Mouse (Mus musculus) hindbrain, embryonic 16.5 days (tissue): ENCODE measurements around the gene Zbtb43. TPM values are rescaled to one million over a fixed set of nuclear protein-coding genes. Genes with fewer than 3 reads are reported as not detected.

Experiments used
- ATAC-seq: fragments of 200-750 bp; cut with Nextera tagmentation; 2 replicates; pipeline ENCODE4 v1.8.0; 2017; ENCODE audit warnings: moderate TSS enrichment, moderate library complexity
- H3K27ac ChIP-seq: fragments of 300-500 bp; sonication (generic); 2 replicates; pipeline ENCODE4 v1.5.1; 2014; ENCODE audit warnings: low read depth, mild to moderate bottlenecking, control low read depth, low read length, moderate library complexity
- H3K27me3 ChIP-seq: fragments of 300-500 bp; sonication (generic); replicated peaks from 2 replicates; pipeline ENCODE4 v1.6.1; 2014; ENCODE audit warnings: low read length; ENCODE audit not compliant: control insufficient read depth, insufficient read depth
- H3K36me3 ChIP-seq: fragments of 300-500 bp; sonication (generic); 2 replicates; pipeline ENCODE4 v1.6.1; 2014; ENCODE audit warnings: mild to moderate bottlenecking, low read length, moderate library complexity, mixed read lengths; ENCODE audit not compliant: control insufficient read depth, insufficient read depth
- H3K4me1 ChIP-seq: fragments of 300-500 bp; sonication (generic); 2 replicates; pipeline ENCODE4 v1.6.1; 2014; ENCODE audit warnings: low read depth, low read length; ENCODE audit not compliant: control insufficient read depth, insufficient read depth
- H3K4me2 ChIP-seq: fragments of 300-500 bp; sonication (generic); 2 replicates; pipeline ENCODE4 v1.6.1; 2014; ENCODE audit warnings: mild to moderate bottlenecking, low read length, control low read depth, moderate library complexity
- H3K4me3 ChIP-seq: fragments of 300-500 bp; sonication (generic); 2 replicates; pipeline ENCODE4 v1.5.1; 2014; ENCODE audit warnings: mild to moderate bottlenecking, low read length, control low read depth, moderate library complexity
- H3K9ac ChIP-seq: fragments of 300-500 bp; sonication (generic); 2 replicates; pipeline ENCODE4 v1.6.1; 2014; ENCODE audit warnings: low read depth, mild to moderate bottlenecking, control low read depth, low read length, moderate library complexity
- H3K9me3 ChIP-seq: fragments of 300-500 bp; sonication (generic); 2 replicates; pipeline ENCODE4 v1.6.1; 2014; ENCODE audit warnings: mild to moderate bottlenecking, low read length, moderate library complexity; ENCODE audit not compliant: control insufficient read depth
- WGBS: fragments of 180-500 bp; shearing (Covaris S2); extraction: QIAGEN DNeasy Blood & Tissue Kit; methylation state at CpG from one replicate; pipeline ENCODE4 v1.1.7; 2014; 5-methylcytosine and 5-hydroxymethylcytosine counted together
- polyA plus RNA-seq: library from polyadenylated mRNA; unstranded; fragments of >200 nt; fragmentation: Nextera tagmentation; extraction: Ambion mirVana; gene quantifications from 2 replicates; pipeline ENCODE4 v1.2.1, GENCODE M21; 2015

Zbtb43 gene
- polyA plus RNA-seq, 1 experiment from 2014 or later: 21.7 TPM

- no peaks in the 10 kb centered on the region for H3K4me1 ChIP-seq
- no peak overlapping the region for H3K9ac ChIP-seq
- ATAC-seq: no peak
- H3K36me3 ChIP-seq: peaks cover 19% of the 10 kb centered on the region
- no peaks in the 10 kb centered on the region for H3K27me3 ChIP-seq
- WGBS: 92% methylated on average over 4 of the region's 4 CpGs
- H3K9me3 ChIP-seq: no peaks in the 10 kb centered on the region
- no peak overlapping the region for H3K4me2 ChIP-seq
- H3K27ac ChIP-seq: no peak overlapping the region
- H3K4me3 ChIP-seq: no peak overlapping the region
Observed at GRCm38 (mm10) chr2:33459660-33460059, 8.7 kb downstream of the Zbtb43 start.

- Histone ChIP-seq H3K27me3 (no peaks in the 10 kb centered on the region), H3K9ac (no peak overlapping the region)
- 82% methylated on average over 3 of the region's 3 CpGs for WGBS
Observed at GRCm38 (mm10) chr2:33456696-33457095, 11.7 kb downstream of the Zbtb43 start.

GRCm38 (mm10) chr2:33456242-33456641, 12.1 kb downstream of the Zbtb43 start:
- ATAC-seq: no peak
- Histone ChIP-seq H3K9ac (no peak overlapping the region), H3K9me3 (no peaks in the 10 kb centered on the region), H3K36me3 (peaks cover 28% of the 10 kb centered on the region), H3K4me3 (no peak overlapping the region), H3K4me2 (no peak overlapping the region), H3K27ac (no peak overlapping the region), H3K4me1 (no peaks in the 10 kb centered on the region), H3K27me3 (no peaks in the 10 kb centered on the region)
- 92% methylated on average over 5 of the region's 5 CpGs for WGBS

More at GRCm38 (mm10) chr2:33456696-33457095, 11.7 kb downstream of the Zbtb43 start:
- ATAC-seq: no peak
- H3K9me3 ChIP-seq: no peaks in the 10 kb centered on the region
- no peaks in the 10 kb centered on the region for H3K4me1 ChIP-seq
- H3K4me3 ChIP-seq: no peak overlapping the region
- peaks cover 31% of the 10 kb centered on the region for H3K36me3 ChIP-seq
- no peak overlapping the region for H3K27ac ChIP-seq
- no peak overlapping the region for H3K4me2 ChIP-seq

GRCm38 (mm10) chr2:33455350-33455749, 13.0 kb downstream of the Zbtb43 start:
- no peak overlapping the region for H3K27ac ChIP-seq
- no peak for ATAC-seq
- H3K4me3 ChIP-seq: no peak overlapping the region
- WGBS: 87% methylated on average over 3 of the region's 3 CpGs
- peaks cover 34% of the 10 kb centered on the region for H3K36me3 ChIP-seq
- H3K4me1 ChIP-seq: no peaks in the 10 kb centered on the region
- no peaks in the 10 kb centered on the region for H3K27me3 ChIP-seq
- H3K4me2 ChIP-seq: no peak overlapping the region
- no peaks in the 10 kb centered on the region for H3K9me3 ChIP-seq
- H3K9ac ChIP-seq: no peak overlapping the region

DNA sequence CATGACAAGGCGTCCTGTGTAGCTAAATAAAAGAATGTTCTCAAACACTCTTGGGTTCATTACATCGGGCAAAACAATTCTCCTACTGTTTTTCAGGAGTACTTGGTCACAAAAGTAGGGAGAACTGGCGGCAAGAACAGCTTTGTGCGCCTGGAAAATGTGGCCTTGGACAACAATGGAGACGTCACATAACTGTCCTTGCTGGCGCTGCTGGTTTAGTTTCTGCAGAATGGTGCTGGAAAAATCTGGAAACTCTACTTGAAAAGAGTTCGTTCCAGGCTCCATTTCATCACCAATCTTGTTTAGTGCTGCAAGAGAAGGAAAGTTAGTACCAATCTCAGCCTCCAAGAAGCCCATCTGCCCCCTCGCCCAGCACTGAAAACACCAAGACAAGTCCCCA, 13.5 kb downstream of the Zbtb43 start:
- WGBS: 84% methylated on average over 8 of the region's 8 CpGs
- no peak for ATAC-seq
- no peak overlapping the region for H3K4me3 ChIP-seq
- H3K36me3 ChIP-seq: peaks cover 36% of the 10 kb centered on the region
- no peaks in the 10 kb centered on the region for H3K27me3 ChIP-seq
- H3K9me3 ChIP-seq: no peaks in the 10 kb centered on the region
- no peak overlapping the region for H3K27ac ChIP-seq
- no peaks in the 10 kb centered on the region for H3K4me1 ChIP-seq
- H3K4me2 ChIP-seq: no peak overlapping the region
- H3K9ac ChIP-seq: no peak overlapping the region

DNA sequence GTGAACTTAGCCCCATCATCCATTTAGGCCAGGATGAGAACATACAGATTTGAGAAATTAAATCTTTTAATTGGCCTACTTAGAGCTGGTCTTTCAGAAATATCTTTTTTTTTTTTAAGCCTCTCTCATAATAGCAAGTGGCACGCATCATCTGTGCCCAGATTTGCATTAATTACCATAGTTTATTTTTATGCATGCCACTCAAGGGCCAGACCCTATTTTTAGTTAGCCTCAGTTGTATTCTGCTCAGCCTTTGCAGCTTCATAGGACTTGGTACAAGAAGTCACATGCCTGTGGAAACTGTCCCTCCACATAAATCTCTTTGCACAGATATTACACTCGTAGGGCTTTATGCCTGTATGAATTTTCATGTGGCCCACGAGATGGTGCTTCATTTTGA, 14.9 kb downstream of the Zbtb43 start:
- H3K4me3 ChIP-seq: no peak overlapping the region
- H3K27me3 ChIP-seq: no peaks in the 10 kb centered on the region
- peaks cover 39% of the 10 kb centered on the region for H3K36me3 ChIP-seq
- no peak overlapping the region for H3K4me2 ChIP-seq
- no peaks in the 10 kb centered on the region for H3K9me3 ChIP-seq
- H3K27ac ChIP-seq: no peak overlapping the region
- no peak for ATAC-seq
- no peak overlapping the region for H3K9ac ChIP-seq
- no peaks in the 10 kb centered on the region for H3K4me1 ChIP-seq
- 78% methylated on average over 3 of the region's 3 CpGs for WGBS

DNA sequence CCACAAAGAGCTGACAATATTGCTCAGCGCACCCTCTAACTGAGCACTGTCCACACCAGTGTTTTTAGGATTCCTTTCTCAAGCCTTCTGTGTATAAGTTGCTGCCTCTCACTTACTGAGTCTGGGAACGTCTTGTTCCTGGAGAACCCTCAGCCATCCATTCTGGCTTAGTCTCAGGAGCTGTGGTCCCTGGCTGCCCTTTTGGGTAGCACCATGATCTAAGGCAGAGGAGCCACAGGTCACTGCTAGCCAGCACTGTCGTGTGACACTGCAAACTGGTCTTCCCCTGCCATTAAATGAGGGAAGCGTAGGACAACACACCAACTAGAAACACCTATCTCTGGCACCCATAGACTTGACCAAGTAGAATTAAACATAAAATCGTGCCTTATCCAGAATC, 15.6 kb downstream of the Zbtb43 start:
- no peak for ATAC-seq
- no peaks in the 10 kb centered on the region for H3K27me3 ChIP-seq
- H3K4me1 ChIP-seq: no peaks in the 10 kb centered on the region
- H3K9me3 ChIP-seq: no peaks in the 10 kb centered on the region
- no peak overlapping the region for H3K9ac ChIP-seq
- H3K27ac ChIP-seq: no peak overlapping the region
- no peak overlapping the region for H3K4me3 ChIP-seq
- WGBS: 88% methylated on average over 5 of the region's 5 CpGs
- no peak overlapping the region for H3K4me2 ChIP-seq
- H3K36me3 ChIP-seq: peaks cover 39% of the 10 kb centered on the region

GRCm38 (mm10) chr2:33452140-33452539, 16.2 kb downstream of the Zbtb43 start:
- no peak overlapping the region for H3K4me3 ChIP-seq
- no peak overlapping the region for H3K27ac ChIP-seq
- H3K4me1 ChIP-seq: no peaks in the 10 kb centered on the region
- H3K4me2 ChIP-seq: no peak overlapping the region
- peaks cover 39% of the 10 kb centered on the region for H3K36me3 ChIP-seq
- no peaks in the 10 kb centered on the region for H3K9me3 ChIP-seq
- H3K9ac ChIP-seq: no peak overlapping the region
- 64% methylated on average over 4 of the region's 4 CpGs for WGBS
- ATAC-seq: no peak
- H3K27me3 ChIP-seq: no peaks in the 10 kb centered on the region

GRCm38 (mm10) chr2:33451038-33451978, 17.1 kb downstream of the Zbtb43 start:
- no peaks in the 10 kb centered on the region for H3K4me1 ChIP-seq
- no peaks in the 10 kb centered on the region for H3K27me3 ChIP-seq
- no peaks in the 10 kb centered on the region for H3K9me3 ChIP-seq
- H3K36me3 ChIP-seq: peaks cover 39% of the 10 kb centered on the region
- no peak for ATAC-seq
- H3K9ac ChIP-seq: no peak overlapping the region
- no peak overlapping the region for H3K4me2 ChIP-seq
- no peak overlapping the region for H3K27ac ChIP-seq
- WGBS: 84% methylated on average over 11 of the region's 11 CpGs
- no peak overlapping the region for H3K4me3 ChIP-seq
